Mouse (Mus musculus) erythroblast, embryonic 14.5 days (primary cell): Measurements from ENCODE around the gene Tns2. TPM values are rescaled to one million over a fixed set of nuclear protein-coding genes. Genes with fewer than 3 reads are reported as not detected.

Experiments
- H3K27me3 ChIP-seq: 2 replicates; pipeline ENCODE4 v1.6.1; 2012; ENCODE audit warnings: inconsistent platforms; ENCODE audit not compliant: control insufficient read depth
- H3K36me3 ChIP-seq: 2 replicates; pipeline ENCODE4 v1.6.1; 2012; ENCODE audit warnings: mild to moderate bottlenecking, inconsistent platforms; ENCODE audit not compliant: control insufficient read depth
- H3K4me1 ChIP-seq: 2 replicates; pipeline ENCODE4 v1.6.1; 2012; ENCODE audit warnings: inconsistent platforms; ENCODE audit not compliant: control insufficient read depth
- H3K4me3 ChIP-seq: replicated peaks from 2 replicates; pipeline ENCODE3; 2012; ENCODE audit warnings: moderate library complexity, mild to moderate bottlenecking, inconsistent platforms
- H3K9me3 ChIP-seq: 2 replicates; pipeline ENCODE4 v1.6.1; 2012; ENCODE audit warnings: low read length, inconsistent platforms, mixed read lengths; ENCODE audit not compliant: control insufficient read depth
- GATA1 ChIP-seq: IDR thresholded peaks from 2 replicates; pipeline ENCODE4 v1.6.1; 2012; ENCODE audit warnings: low read length, inconsistent platforms, mixed read lengths
- TAL1 ChIP-seq: IDR thresholded peaks from 3 replicates; pipeline ENCODE4 v1.6.1; 2012; ENCODE audit warnings: low read length, inconsistent platforms, mixed read lengths
- polyA plus RNA-seq: library from polyadenylated mRNA; stranded (reverse); fragments of >175 nt; gene quantifications from 2 replicates; pipeline ENCODE4 v1.2.3, GENCODE M21; 2012

Gene Tns2
- 0.04 and 0.05 TPM in 2 replicates for polyA plus RNA-seq

DNA sequence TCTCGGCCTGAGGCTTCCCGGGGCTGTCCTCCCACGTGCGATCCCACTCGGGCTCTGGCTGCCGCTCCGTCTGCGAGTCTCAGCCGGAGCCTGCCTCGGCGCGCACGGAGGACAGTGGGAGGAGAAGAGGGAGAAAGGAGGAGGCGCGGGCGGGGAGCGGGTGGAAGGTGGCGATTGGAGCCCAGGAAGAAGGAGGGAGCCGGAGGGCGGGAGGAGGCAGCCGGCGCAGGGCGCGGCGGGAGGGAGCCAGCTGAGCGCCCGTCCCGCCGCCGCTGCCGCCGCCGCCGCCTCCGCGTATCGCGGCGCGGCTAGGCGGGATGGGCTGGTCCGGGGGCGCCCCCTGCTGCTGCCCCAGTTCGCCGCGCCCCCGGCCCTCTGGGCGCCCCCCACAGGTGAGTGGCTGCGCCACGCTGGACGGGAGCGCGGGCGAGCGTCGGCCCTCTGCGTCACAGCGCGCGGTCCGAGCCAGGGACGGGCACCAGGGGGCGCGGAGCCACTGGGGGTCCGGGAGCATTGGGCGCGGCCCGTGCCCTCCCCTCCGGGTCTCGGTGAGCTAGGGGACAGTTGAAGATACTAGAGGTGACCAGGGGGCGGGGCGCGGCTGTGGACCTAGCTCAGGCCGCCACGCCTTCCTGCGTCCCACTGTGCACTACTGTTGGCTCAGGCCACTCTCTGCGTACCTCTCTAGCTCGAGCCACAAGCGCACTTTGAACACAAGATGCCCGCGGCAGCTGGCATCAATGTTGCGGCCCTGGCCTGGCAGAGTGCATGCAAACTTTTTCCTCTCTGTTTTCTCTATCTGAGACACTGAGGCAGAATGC lies at the start of gene Tns2:
TSS of gene Tns2 (plus strand) at position 253 of the 821 bp plus-strand sequence.
- Histone ChIP-seq H3K4me3 (peak within 1 kb of the TSS; percentile 62), H3K4me1 (peaks cover 30% of the 10 kb centered on the region), H3K36me3 (peaks cover 33% of the 10 kb centered on the region), H3K9me3 (no peaks in the 10 kb centered on the region), H3K27me3 (peaks cover 62% of the 10 kb centered on the region)
- TF ChIP-seq TAL1 (no peak), GATA1 (no peak)

DNA sequence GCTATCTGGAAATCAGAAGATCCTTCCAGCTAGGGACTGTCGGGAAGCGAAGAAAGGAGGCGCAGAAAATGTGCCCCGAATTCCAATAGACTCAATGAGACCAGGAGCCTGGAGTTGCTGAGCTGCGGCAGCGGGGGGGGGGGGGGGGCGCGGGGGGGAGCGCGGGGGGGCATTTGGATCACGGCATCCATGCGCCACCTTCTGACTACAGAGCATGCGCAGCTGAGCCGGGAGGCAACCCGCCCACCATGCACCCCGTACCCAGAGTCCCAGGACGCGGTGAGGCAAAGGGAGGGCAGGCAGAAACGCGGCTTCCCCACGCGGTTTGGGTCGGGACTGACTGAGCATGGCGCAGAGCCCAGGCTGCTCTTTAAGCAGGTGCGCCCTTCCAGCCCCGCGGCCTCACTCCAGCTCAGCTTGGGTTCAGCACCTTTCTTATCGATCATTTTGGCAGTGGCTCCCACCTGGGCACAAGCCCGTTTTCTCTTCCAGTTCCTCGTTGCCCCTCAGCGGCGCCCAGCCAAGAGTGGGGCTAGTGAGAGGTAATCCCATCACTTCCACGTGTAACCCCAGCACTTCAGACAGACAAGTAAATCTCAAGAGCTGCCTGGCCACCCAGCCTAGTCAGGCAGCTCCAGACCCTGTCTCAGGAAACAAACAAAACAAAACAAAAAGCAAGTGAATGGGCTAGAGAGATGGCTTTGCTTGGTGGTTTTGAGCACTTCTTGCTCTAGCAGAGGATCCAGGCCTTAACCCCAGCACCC lies 48.1 kb upstream of the Tns2 start:
- peak overlapping the region; percentile 48 for H3K4me3 ChIP-seq
- peaks cover 3% of the 10 kb centered on the region for H3K4me1 ChIP-seq
- TF ChIP-seq GATA1 (no peak), TAL1 (no peak)

DNA sequence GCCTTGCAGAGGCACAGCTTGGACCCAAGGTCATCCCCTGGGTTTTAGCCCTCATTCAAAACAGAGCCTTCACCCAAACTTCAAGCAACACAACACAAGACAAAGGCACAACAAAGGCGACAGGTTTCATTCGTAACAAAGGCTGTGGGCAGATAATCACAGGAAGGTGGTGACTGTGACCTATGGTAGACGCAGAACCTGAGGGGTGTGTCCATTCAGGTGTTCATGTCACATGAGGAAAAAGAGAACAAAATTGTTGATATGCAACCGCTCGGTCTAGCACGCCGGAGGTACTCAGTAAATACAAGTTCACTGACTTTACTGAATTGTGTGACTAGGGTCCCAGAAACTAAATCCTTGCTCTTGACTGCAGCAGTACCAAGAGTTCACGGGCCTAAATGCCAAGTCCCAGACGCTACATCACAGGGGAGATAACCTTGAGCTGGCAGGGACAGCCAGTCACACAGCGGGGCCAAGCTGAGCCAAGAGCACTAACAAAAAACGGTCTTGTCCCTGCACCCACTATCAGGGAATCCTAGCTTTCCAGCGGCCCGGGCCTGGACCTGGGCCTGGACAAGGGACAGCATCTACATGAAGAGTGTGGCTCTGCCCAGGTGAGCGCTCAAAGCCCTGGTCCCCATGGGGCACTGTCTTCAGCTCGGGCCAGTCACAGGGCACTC lies 43.6 kb upstream of the Tns2 start:
- no peaks in the 10 kb centered on the region for H3K9me3 ChIP-seq
- H3K27me3 ChIP-seq: peaks cover 12% of the 10 kb centered on the region
- TF ChIP-seq GATA1 (no peak), TAL1 (no peak)

More for the DNA sequence above, 48.1 kb upstream of the Tns2 start:
- no peaks in the 10 kb centered on the region for H3K9me3 ChIP-seq
- no peaks in the 10 kb centered on the region for H3K36me3 ChIP-seq
- peaks cover 20% of the 10 kb centered on the region for H3K27me3 ChIP-seq

DNA sequence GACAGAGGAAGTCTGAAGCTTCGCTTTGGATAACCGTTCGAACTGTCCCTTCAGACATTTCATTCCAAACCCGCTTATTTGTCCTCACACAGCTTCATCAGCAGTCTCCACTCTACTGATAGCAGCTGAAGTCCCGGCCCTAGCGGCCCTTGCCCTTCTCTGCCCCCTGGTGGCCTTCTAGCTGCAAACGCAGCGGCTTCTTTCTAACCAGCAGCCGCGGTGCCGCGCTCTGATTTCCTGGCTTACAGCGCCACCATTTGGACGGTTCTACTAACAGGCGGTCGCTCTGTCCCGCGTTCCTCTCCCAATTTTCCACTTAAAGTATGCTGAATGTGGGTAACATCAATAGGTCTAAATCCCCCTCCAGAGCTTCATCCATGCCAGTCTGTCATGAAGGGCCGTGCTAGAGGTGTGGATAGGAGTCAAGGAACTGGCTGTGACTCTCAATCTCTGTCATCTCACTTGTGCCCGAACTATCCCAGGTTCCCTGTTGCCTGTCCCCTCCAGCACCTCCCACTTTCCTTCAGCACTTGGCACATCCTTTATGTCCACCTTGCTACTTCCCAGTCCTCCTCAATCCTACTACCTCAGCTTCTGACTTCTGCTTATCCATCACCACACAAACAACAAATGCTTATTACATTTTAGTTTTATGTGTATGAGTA lies 34.4 kb upstream of the Tns2 start:
- no peaks in the 10 kb centered on the region for H3K36me3 ChIP-seq
- no peaks in the 10 kb centered on the region for H3K9me3 ChIP-seq
- H3K4me3 ChIP-seq: no peak overlapping the region
- peaks cover 34% of the 10 kb centered on the region for H3K27me3 ChIP-seq
- peaks cover 16% of the 10 kb centered on the region for H3K4me1 ChIP-seq
- TF ChIP-seq GATA1 (no peak), TAL1 (no peak)

More for the DNA sequence above, 43.6 kb upstream of the Tns2 start:
- peaks cover 3% of the 10 kb centered on the region for H3K4me1 ChIP-seq
- no peaks in the 10 kb centered on the region for H3K36me3 ChIP-seq
- no peak overlapping the region for H3K4me3 ChIP-seq

DNA sequence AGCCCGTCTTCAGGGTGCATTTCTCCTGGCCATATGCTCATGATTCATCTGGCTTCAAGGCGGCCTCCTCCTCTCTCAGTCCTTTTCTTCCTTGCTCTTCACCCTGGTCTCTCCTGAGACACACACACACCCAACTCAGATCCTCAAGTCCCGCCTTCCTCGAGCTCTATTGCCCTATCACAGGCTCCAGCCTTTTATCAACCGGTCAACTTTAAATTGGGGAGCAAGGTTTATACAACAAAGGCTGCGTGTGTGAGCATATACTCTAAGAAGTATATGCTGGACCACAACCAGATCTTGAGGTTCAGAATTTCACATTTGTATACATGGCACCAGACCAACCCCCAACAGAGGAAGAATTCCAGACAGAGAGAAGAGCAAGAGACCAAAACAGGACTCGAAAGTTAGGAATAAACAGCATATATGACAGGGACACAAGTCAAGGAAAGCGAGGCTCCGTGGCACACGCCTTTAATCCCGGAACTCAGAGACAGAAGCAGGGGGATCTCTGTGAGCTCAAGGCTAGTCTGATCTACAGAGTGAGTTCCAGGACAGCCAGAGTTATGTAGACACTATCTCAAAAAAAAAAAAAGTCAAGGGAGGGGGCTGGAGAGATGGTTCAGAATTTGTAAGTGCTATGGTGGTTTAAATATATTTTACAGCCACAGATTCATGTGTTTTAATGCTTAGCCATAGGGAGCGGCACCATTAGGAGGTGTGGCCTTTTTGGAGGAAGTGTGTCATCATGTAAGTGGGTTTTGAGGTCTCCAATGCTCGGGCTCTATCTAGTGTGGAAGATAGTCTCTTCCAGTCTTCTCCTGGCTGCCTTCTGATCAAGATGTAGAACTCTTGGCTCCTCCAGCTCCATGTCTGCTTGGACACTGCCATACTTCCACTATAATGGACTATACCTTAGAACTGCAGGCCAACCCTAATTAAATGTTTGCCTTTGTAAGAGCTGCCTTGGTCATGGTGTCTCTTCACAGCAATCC lies 29.4 kb upstream of the Tns2 start:
- H3K4me1 ChIP-seq: peaks cover 43% of the 10 kb centered on the region
- TF ChIP-seq TAL1: no peak
- no peak for TF ChIP-seq GATA1
- H3K9me3 ChIP-seq: no peaks in the 10 kb centered on the region
- H3K36me3 ChIP-seq: no peaks in the 10 kb centered on the region; the same call in none of the 2 replicates
- peaks cover 27% of the 10 kb centered on the region for H3K27me3 ChIP-seq
- no peak overlapping the region for H3K4me3 ChIP-seq

DNA sequence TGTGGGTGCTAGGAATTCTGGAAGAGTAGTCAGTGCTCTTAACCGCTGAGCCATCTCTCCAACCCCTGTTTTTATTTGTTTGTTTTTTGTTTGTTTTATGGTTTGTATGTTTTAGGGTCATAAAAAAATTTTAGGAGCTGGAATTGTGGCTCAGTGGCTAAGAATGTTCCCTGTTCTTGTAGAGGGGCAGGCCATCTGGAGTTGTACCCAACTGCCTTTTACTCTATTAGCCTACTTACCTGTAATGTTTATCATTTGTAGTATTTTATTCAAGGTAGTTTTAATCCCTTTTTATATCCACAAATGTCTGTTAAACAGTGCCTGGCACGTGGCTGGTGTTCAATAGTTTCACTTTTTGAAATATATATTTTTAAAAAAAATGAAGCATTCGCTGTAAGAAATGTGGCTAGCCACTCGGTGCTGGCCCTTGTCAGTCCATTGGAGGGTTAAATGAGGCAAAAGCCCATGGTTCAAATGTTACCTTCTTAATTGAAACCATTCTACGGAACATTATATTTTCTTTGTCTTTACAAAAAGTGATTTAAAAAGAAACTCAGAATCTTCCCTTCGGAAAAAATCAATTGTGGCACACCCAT lies 27.2 kb upstream of the Tns2 start:
- H3K27me3 ChIP-seq: peaks cover 6% of the 10 kb centered on the region
- no peak for TF ChIP-seq TAL1
- TF ChIP-seq GATA1: no peak
- peaks cover 58% of the 10 kb centered on the region for H3K4me1 ChIP-seq
- H3K4me3 ChIP-seq: peak overlapping the region; percentile 89
- no peaks in the 10 kb centered on the region for H3K9me3 ChIP-seq
- peaks cover 7% of the 10 kb centered on the region for H3K36me3 ChIP-seq

DNA sequence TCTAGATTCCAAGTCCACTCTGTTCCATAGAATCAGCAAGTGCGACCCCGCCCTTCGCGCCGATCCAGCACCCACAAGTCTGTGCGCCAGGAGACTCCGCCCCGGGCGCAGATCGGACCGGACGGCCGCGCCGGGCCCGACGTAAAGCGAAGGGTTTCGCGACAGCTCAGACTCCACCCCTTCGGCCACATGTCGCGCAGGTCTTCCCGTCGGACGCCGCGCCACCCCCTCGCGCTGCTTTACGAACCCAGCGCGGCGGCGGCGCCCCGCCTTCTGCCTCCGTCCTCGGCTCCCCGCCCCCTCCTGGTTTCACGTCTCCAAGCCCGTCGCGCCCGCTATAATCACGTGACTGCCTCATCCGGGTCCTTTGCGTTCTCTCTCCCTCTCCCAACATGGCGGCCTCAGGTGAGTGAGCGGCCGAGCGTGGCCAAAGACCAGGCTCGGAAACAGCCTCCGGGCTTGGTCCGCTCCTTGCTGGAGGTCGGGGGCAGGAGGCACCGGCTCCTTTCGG lies 26.6 kb upstream of the Tns2 start, which contains the start of gene Eif4b:
TSS of gene Eif4b (plus strand) at position 215 of the 511 bp plus-strand sequence.
- Histone ChIP-seq H3K4me1 (peaks cover 61% of the 10 kb centered on the region), H3K4me3 (peak within 1 kb of the TSS; percentile 89), H3K36me3 (peaks cover 11% of the 10 kb centered on the region), H3K9me3 (no peaks in the 10 kb centered on the region), H3K27me3 (peaks cover 3% of the 10 kb centered on the region)
- no peak for TF ChIP-seq GATA1
- TF ChIP-seq TAL1: no peak
